Mouse (Mus musculus) T-cell, adult 2 months (primary cell): ENCODE data around the gene Rexo4.
A peak's percentile ranks its signal among the peaks of the same experiment; 100 is the strongest.

Source experiments
- DNase-seq: peaks from one replicate; pipeline ENCODE4 v3.0.0; 2022; ENCODE audit warnings: low spot score

Gene Rexo4

DNA sequence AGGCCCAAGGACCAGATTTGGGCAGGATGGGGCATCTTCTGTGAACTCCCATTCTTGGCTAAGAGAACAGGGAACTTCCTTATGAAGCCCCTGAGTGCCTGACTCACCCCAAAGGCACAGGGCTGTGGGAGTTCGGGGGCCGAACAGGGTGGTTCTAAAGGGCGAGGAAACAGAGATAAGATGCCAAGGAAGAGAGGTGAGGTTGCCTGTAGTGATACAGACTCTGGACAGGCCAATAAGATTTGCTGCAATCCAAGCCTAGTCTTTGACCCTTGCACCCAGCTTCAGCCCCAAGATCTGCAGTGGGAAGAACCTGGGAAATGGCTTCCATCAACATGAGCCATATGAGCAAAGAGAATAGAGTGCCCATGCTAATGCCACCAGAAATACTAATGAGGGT lies 20.9 kb downstream of the Rexo4 start:
- no peak for DNase-seq

DNA sequence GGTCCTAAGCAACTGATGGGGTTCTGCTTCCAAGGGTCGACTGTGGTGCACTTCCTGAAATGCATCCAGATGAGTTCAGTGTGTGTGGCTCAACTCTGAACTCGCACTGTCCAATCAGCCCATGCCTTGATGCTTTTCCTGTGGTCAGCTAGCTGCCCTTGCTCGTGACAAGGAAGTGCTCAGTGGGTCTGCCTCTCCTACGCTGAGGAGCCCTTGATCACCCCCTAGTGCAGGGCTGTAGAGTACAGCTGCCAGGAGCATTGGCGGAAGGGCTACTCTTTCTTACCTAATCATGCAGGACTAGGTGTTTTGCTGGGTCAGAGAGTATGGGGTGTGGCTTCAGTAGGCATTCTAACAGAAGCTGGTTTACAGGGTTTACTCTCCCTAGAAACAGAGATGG lies 22.6 kb downstream of the Rexo4 start:
- no peak for DNase-seq

DNA sequence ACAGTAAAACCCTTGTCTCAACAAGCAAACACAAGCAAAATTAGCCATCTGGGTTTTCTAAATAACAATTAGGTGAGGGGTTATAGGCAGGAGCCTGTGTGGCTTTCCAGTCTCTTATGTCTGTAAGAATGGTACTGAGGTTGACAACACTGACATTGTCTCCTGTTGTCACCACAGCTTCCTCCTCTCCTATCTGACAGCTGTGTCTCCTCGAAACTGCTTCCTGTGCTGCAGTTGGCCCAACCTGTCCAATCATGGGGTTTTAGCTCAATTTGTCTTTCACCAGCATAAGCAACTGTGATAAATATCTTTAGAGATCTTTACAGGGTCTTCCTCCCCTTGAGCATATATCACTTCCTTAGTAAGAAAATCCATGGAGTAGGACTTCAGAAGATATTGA lies 27.8 kb downstream of the Rexo4 start:
- peak; percentile 44 for DNase-seq

DNA sequence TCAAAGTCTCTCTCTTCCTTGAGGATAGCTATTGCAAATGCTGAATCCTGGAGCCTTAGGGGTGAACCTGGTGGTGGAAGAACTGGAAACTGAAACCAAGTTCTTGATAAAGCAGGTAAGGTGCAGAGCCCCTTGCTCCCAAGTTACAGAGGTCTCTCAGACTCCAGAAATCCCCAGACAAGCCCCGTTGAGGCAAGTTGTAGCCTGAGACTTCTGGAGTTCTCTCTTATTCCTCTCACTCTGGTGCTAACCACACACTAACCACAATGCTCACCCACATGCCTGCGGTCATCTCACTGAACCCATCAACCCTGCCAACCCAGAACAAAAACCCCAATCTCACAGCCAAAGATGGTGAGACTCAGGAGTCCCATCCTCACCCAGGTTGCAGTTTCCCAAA lies 28.9 kb downstream of the Rexo4 start:
- DNase-seq, result peak; percentile 31

DNA sequence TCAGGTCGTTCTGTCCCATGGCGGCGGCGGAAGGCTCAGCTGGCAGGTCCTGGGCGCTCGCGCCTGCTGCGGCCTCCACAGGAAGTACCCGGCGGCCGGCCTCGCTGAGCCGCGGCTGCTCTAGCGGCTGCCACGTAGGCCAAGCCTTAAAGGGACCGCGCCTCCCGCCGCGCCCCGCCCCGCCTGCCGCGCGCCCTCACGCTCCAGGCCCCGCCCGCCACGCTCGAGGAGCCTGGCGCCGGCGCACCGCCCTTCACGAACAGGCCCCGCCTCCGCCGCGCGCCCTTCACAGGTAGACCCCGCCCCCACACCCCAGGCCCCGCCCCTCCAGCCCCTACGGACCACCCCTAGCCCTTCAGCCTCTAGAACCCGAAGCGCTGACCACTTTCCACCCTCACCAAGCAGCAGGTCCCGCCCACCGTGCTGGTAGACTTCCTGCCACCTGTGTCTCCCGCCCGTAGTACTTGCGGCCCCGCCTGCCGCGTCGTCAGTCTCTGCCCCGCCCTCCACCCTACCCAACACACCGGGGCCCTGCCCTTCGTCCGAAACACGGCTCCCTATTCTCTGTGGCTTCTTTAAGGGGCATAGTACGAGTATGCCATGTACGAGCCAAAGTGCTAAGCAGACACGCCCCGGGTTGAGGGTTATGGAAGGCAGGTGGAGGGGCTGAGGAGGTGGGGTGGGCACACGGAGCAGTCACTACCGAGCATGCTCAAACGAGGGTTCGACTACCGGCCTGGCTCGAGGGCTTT lies 30.7 kb downstream of the Rexo4 start, which contains the start of the genes Surf4 and Stkld1:
Surf4 (minus strand) TSS at position 625 of the 752 bp plus-strand sequence.
Stkld1 (plus strand) TSS at position 744 of the 752 bp plus-strand sequence.
- peak; percentile 92 for DNase-seq

DNA sequence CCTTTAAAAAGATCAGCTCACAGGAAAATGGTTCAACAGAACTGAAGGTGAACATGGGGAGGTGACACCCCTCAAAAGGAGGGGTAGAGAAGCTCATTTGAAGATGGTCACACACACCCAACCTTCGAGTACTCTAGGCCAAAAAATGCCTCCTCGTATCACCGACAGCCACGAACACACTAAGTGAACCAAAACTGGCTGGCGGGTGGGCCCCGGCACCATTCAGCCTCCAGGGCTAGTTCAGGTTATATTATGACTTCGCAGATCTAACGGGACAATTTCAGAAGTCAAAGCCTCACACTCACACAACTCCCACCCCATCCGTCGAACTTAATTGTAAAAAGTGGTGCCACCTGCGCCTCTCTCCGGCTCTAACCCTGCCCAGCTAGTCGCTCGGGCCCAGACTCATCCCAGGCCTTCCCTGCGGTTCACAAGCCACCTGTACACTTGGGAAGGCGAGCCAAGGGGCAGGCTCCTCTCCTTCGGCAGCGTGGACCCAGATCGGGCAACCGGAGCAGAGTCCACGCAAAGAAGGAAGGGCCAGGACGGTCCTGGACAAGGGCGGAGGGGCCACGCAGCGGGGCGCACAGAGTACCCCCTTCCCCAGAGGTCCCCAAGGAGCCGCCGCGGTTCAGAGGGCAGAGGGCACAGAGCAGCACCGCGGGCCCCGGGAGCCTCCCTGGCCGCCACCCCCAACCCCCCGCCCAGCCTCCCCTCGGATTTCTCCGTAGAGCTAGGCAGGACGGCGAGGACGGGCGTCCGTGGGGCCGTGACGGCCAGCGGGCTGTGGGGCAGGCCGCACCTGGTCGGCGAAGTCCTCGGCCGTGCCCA lies 31.5 kb downstream of the Rexo4 start:
- peak; percentile 23 for DNase-seq

DNA sequence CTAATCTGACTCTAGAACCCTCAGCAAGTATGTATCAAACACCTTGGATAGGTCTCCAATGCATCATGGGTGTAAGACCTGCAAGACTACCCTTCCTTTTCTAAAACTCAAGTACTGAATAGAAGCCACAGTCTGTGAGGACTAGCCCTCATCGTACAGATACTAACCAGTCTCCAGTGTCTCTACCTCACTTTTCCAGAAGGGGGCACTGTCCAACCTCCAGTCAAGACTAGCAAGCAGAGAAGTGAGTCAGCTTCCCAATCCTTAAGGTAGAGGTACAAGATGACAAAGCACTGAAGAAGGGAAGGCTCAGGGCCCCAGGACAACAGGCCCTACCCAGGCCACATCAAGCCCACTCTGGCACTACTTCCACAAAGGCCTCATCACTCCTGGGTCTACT lies 33.8 kb downstream of the Rexo4 start:
- peak; percentile 73 for DNase-seq

DNA sequence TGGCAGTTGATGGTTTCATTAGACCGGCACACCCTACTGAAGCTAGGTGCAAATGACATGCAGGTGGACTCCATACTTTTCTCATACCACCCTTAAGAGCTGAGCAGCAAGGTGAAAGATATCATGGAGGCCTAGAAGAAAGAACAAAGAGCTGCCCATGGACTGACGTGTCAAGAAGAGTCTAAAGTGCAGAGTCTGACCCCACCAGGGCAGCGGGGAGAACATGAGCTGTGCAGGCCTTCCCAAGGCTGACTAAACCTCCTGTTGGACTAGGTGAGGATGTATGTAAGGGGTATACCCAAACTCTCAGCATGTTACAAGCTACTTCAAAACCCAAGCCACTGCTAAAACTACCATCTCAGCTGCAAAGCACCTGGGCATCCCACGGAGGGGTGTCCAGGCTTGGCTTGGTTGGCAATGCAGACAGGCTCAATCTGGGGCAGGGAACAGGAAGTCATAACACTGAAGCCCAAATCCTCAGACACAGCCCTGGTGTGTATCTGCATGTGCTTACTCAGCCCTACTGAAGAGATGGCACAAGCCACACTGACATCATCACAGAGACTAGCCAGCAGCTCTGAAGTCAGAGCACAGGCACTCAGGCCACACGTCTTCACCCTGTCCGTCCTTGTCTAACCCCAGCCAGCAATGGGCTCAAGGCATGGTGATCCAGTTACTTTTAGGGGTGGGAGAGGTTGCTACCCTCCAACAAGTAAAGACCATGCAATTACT lies 36.3 kb downstream of the Rexo4 start:
- DNase-seq, result no peak

DNA sequence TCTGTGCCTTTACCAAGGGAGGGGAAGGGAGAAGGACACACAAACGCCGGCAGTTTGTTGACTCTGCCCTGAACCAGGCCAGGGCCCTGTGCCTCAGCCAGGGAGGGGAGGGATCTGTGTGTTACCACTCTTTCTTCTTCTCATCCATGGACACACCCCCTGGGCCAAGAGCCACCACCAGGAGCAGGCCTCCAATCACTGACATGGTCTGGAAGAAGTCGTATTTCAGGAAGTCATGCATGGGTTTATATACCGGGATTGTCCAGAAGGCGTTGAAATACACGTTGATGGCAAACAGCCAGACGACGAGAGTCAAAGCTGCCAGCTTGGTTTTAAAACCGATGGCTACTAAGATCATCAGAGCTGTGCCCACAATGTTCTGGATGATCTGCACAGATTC lies 42.4 kb downstream of the Rexo4 start:
- DNase-seq, result no peak

DNA sequence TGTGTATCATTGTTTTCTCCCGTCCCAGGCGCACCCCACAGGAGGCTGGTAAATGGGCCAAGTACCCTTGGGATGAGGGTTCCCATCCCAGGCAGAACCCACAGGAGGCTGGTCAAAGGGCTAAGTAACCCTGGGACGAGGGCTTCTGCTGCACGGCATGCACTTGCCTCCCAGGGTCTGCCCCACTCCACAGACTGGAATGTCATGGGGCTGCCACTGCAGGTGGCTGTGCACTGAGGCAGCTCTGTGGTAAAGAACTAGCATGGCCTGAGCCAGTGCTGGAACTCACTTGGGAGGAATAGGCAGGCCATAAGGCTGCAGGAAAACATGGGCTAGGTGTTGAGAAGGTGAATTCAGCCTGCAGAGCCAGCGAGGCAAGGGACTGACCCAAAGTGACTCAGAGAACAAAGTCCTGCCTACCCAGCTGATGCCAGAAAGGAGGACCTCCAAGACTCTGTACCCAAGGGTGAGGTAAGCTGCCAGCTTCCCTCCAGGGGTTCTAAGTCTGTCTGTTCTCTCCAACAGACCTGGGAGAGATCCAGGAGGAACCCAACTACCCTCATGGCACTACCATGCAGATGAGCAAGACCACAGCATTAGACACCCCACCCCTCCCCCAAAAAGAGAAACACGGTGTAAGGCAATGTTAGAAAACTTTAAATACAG lies 43.9 kb downstream of the Rexo4 start:
- no peak for DNase-seq

DNA sequence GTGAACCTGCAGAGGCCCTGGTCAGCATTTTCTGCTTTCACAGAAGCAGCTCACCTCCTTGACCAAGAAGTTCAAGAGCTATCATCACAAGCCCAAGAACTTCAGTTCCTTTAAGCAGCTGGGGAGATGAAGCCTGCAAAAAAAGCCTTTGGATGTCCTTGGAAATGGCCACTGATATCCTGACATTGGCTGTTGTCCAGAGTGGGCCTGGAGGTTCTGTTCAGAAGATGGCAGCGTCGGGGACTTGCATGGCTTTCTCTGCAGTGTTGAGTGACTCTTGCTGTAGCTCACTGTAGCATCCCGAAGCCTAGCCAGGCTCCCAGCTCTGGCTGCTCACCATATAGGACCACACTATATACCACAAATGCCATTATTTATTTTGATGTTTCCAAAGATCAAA lies 44.5 kb downstream of the Rexo4 start:
- no peak for DNase-seq

DNA sequence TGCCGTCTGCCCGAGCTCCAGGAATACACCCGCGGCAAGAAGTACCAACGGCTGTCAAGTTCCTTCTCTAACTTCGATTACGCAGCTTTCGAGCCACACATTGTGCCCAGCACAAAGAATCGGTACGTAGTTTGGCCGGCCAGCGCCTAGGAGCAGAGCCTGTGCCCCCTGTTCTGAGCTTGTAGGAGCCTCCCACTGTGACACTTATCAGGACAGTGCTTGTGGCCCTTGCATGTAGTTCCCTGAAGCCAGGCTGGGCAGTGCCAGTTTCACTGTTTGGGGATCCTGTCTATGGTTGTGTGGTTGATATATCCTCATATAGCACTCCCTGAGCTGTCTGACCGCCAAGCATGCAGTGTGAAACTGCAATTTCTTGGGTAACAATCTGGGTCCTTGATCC lies 47.4 kb downstream of the Rexo4 start:
- no peak for DNase-seq

DNA sequence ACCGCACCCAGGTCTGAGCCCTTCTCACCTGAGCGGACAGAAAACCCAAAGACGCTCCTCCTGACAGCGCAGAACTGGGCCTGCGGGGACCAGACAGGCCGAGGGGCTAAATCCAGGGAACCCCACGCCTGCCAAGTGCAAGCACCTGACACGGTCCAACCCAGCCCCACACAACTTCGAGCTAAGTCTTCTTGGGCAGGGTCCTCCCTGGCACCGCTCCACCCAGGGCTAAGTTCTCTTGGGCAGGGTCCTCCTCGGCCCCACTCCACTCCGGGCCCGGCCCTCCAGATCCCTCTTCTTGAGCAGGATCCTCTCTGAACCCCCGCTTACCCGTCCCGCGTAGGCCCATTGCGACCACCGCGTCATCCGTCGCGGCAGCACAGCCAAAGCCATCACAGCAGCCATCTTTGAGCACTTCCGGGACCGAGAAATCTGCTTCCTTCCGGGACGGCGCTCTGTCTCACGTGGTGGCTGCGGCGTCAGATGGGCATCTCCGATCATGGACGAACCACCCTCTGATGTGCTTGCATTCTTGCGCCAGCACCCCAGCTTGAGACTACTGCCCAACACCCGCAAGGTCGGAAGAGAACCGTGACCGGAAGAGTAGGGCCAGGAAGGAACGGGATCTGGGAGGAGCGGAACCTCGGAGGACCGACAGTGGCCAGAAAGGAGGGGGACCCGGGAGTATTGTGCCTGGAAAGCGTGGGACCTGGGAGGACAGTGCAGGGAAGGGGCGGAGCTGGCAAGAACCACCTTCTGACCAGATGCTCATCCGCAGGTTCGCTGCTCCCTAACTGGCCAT lies 48.1 kb downstream of the Rexo4 start, which contains the start of the genes Surf2 and Surf1:
Surf2 (plus strand) TSS at position 441 of the 802 bp plus-strand sequence.
Surf1 (minus strand) TSS at position 604 of the 802 bp plus-strand sequence.
- peak; percentile 87 for DNase-seq

DNA sequence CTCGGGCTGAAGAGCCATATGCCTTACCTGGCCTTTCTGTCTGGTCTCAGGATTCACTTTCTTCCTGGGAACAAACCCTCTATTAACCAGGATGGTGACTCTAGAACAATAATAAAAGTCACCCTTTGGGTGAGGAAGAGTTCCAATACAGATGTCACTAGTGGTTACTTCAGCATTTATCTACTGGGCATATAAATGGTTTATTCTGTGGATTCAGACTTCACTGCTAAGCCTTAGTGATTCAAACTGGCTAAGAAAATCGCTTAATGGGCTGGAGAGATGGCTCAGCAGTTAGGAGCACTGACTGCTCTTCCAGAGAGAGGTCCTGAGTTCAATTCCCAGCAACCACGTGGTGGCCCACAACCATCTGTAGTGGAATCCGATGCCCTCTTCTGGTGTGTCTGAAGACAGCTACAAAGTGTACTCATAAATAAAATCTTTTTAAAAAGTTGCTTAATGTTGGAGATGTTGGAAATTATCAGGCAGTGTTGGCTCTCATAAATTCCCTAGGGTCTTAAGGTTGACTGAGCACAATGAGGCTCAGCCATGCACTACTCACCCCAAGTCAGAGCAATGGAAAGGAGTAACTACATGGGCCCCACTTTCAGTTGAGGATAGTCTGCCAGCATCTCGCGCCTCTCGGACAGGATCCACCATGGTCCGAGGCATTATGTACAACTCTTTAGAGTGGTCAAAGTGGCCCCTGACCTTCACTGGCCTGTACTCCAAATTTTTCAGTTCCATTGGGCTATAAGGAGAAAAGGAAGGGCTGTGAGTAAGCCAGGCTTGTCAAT lies 49.8 kb downstream of the Rexo4 start:
- DNase-seq, result no peak

DNA sequence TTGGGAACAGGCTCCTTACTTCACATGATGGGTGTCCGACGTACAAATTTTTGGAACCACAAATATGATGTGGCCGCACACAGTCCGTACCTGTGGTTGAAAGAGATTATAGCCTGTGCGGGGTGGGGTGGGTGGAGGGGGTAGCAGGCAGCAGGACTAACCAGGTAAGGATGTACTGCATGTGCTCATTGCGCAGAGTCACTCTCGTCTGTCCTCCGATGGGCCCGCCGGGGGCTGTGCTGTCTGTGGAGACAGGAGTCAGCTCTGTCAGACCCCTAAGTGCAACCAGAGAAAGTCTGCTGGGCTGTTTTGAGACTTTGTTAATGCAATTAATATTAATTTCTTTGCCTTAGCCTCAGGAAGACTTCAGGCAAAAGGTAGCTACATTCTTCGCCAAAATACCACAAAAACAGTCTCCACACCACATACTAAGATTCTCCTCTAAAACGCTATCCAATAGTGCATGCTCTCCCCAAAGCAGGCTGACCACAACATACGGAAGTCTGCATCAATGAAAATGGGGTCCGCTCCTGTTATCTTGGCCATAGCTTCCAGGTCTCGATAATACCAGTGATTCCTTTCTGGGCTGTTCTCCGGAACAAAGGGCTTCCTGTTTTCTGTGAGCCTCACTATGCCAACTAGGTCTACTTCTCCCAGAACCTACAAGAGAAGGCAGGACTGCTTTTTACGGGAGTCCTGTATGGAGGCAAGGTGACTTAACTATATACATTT lies 50.6 kb downstream of the Rexo4 start:
- no peak for DNase-seq

DNA sequence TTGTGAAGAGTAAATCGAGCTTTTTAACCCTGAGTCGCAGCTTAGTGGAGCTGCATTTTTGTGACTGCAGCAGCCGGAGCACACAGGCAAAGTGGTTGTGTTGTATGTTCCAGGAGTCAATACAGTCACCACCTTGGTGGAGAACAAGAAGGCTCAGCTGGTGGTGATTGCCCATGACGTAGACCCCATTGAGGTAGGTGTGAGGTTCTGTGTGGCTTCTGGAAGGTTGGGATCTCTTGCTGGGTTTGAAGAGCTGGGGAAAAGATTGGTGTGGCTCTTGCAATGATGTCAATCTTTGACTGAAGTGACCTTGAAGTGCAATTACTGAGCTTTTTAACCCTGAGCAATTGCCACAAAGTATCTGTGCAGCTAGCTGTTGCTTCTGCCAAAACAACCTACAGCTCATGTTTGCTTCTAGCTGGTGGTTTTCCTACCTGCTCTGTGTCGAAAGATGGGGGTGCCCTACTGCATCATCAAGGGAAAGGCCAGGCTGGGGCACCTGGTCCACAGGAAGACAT lies 51.9 kb downstream of the Rexo4 start:
- no peak for DNase-seq

DNA sequence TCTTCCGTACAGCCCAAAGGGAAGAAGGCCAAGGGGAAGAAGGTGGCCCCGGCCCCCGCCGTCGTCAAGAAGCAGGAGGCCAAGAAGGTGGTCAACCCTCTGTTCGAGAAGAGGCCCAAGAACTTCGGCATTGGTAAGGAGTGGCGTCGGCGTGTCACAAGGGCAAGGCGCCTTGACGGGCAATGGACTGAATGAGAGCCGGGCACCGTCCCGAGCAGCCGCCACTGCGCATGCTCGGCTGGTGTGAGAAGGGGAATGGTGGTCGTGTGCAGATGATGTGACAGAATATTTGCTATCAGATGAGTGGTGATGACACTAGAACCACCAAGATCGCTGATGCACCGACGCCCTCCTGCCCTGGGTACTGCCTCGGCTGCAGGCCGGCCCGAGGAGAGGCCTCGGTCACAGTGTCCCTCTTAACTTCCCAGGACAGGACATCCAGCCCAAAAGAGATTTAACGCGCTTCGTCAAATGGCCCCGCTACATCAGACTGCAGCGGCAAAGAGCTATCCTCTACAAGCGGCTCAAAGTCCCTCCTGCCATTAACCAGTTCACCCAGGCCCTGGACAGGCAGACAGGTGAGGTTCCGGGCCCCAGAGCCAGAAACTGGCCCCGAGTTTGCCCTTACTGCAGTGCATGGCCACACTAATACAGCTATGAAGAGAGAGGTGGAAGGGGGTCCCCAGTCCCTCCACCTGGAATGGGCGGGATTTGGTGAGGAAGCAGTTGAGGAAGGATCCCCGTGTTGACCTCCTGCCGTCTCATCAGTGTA lies 53.0 kb downstream of the Rexo4 start:
- DNase-seq, result no peak
